In genomic region chr3:137479761-137480339, GRCm38 (mm10) we compare ENCODE assay signal across 16 mouse cellular contexts.
DNase-seq lines count a peak whose midpoint lies in the region; ATAC-seq and TF ChIP-seq lines count a peak whose summit lies in the region.
"Had no signal": no experiment of that assay in that cellular context is flagged by ENCODE, and none has a peak within 500 bp of the region (broad histone marks: within the 10 kb centered on the region; RNA-seq: fewer than 3 reads in every experiment).

No protein-coding gene starts in this region.

- TF ChIP-seq CTCF in layer of hippocampus, adult 2 months (conservative IDR thresholded peaks at IDR 0.05) = peak; percentile 49

- H3K9ac ChIP-seq in midbrain, embryonic 13.5 days (replicated peaks) = no peak overlapping the region
- H3K9ac ChIP-seq in limb, embryonic 14.5 days (ENCODE audit: low read depth, low read length, severe bottlenecking) = no peak overlapping the region
- H3K9ac ChIP-seq: intestine, embryonic 15.5 days; liver, embryonic 14.5 days had no signal

- no peaks in the 10 kb centered on the region for H3K9me3 ChIP-seq in midbrain, embryonic 10.5 days (replicated peaks)
- H3K9me3 ChIP-seq in midbrain, embryonic 13.5 days = no peaks in the 10 kb centered on the region
- H3K9me3 ChIP-seq in limb, embryonic 14.5 days (ENCODE audit: control insufficient read depth, low read length) = no peaks in the 10 kb centered on the region
- H3K9me3 ChIP-seq: heart, embryonic 10.5 days; intestine, embryonic 15.5 days had no signal

- H3K27ac ChIP-seq in layer of hippocampus, adult 2 months = peak overlapping the region; percentile 84
- no peak overlapping the region for H3K27ac ChIP-seq in midbrain, embryonic 10.5 days (replicated peaks)
- no peak overlapping the region for H3K27ac ChIP-seq in midbrain, embryonic 13.5 days
- H3K27ac ChIP-seq in limb, embryonic 14.5 days (replicated peaks; ENCODE audit: low read depth, low read length) = no peak overlapping the region
- H3K27ac ChIP-seq: heart, embryonic 10.5 days; intestine, embryonic 15.5 days; kidney, postnatal 0 days; liver, embryonic 14.5 days had no signal

- peak; percentile 6 for DNase-seq in embryo, embryonic 10 days (ENCODE audit: low spot score)
- DNase-seq in embryo, embryonic 9.5 days (ENCODE audit: extremely low spot score) = no peak
- peak; percentile 16 to 46 for DNase-seq in layer of hippocampus, adult 2 months (ENCODE audit: low spot score in 2 of 2)
- no peak for DNase-seq in layer of hippocampus, adult 11-12 months (ENCODE audit: low spot score)
- DNase-seq in midbrain, embryonic 10.5 days (ENCODE audit: low spot score) = peak; percentile 14
- peak; percentile 13 for DNase-seq in limb, embryonic 14.5 days (ENCODE audit: low spot score)
- no peak for DNase-seq in urinary bladder, postnatal 25 days (ENCODE audit: low spot score)
- DNase-seq: cerebellum, adult 18-20 months; embryo, embryonic 11 days; spleen, adult 18-20 months; thymus, postnatal 25 days had no signal

- no peak for TF ChIP-seq POLR2A in limb, embryonic 14.5 days (IDR thresholded peaks at IDR 0.05; ENCODE audit: borderline replicate concordance, extremely low read depth, insufficient read depth, insufficient read length)

- WGBS in midbrain, embryonic 10.5 days = 58% methylated on average over 7 of the region's 7 CpGs
- 45% methylated on average over 7 of the region's 7 CpGs for WGBS in midbrain, embryonic 13.5 days
- WGBS in limb, embryonic 14.5 days = 59% methylated on average over 7 of the region's 7 CpGs

- no peaks in the 10 kb centered on the region for H3K36me3 ChIP-seq in midbrain, embryonic 10.5 days
- no peaks in the 10 kb centered on the region for H3K36me3 ChIP-seq in midbrain, embryonic 13.5 days
- no peaks in the 10 kb centered on the region for H3K36me3 ChIP-seq in limb, embryonic 14.5 days (ENCODE audit: control insufficient read depth, insufficient read depth, low read length)
- H3K36me3 ChIP-seq: heart, embryonic 10.5 days; intestine, embryonic 15.5 days had no signal

- peaks cover 15% of the 10 kb centered on the region for H3K4me1 ChIP-seq in midbrain, embryonic 10.5 days
- peaks cover 5% of the 10 kb centered on the region; the same call in 1 of the 2 replicates for H3K4me1 ChIP-seq in midbrain, embryonic 13.5 days (replicated peaks)
- peaks cover 3% of the 10 kb centered on the region; the same call in 1 of the 2 replicates for H3K4me1 ChIP-seq in limb, embryonic 14.5 days (ENCODE audit: control insufficient read depth, insufficient read depth, low read length)
- H3K4me1 ChIP-seq: heart, embryonic 10.5 days had no signal

- H3K4me3 ChIP-seq in layer of hippocampus, adult 2 months = no peak overlapping the region; the same call in 1 of the 2 replicates
- H3K4me3 ChIP-seq in midbrain, embryonic 10.5 days = no peak overlapping the region
- no peak overlapping the region for H3K4me3 ChIP-seq in midbrain, embryonic 13.5 days (replicated peaks)
- no peak overlapping the region for H3K4me3 ChIP-seq in limb, embryonic 14.5 days (replicated peaks; ENCODE audit: low read length)
- H3K4me3 ChIP-seq: heart, embryonic 10.5 days; intestine, embryonic 15.5 days had no signal

- ATAC-seq in midbrain, embryonic 13.5 days = no peak
- no peak for ATAC-seq in limb, embryonic 14.5 days (ENCODE audit: low FRiP score, low read depth)
- ATAC-seq: intestine, embryonic 15.5 days had no signal

- H3K4me2 ChIP-seq in midbrain, embryonic 13.5 days (replicated peaks) = no peak overlapping the region
- H3K4me2 ChIP-seq in limb, embryonic 14.5 days (replicated peaks; ENCODE audit: low read depth, low read length, severe bottlenecking) = no peak overlapping the region
- H3K4me2 ChIP-seq: intestine, embryonic 15.5 days had no signal

- H3K27me3 ChIP-seq in midbrain, embryonic 10.5 days (ENCODE audit: low read depth, poor library complexity, severe bottlenecking) = no peaks in the 10 kb centered on the region
- H3K27me3 ChIP-seq in midbrain, embryonic 13.5 days = no peaks in the 10 kb centered on the region
- no peaks in the 10 kb centered on the region for H3K27me3 ChIP-seq in limb, embryonic 14.5 days (ENCODE audit: control insufficient read depth, insufficient read depth, low read length)
- H3K27me3 ChIP-seq: intestine, embryonic 15.5 days had no signal

Comparison
In these comparisons a context has a peak if more than half of its experiments do, and no peak if none do; other contexts are left out.
1. DNase-seq: peak in embryo, embryonic 10 days (single experiment), layer of hippocampus, adult 2 months (2 of 2), midbrain, embryonic 10.5 days (single experiment) and limb, embryonic 14.5 days (single experiment); none in embryo, embryonic 9.5 days (single experiment), layer of hippocampus, adult 11-12 months (single experiment) and urinary bladder, postnatal 25 days (single experiment).